Mouse (Mus musculus): ENCODE measurements around the gene Cblc. TPM values are rescaled to one million over a fixed set of nuclear protein-coding genes. Genes with fewer than 3 reads are reported as not detected.

Gene Cblc
- polyA plus RNA-seq, 1 experiment = 17.1 TPM

GRCm38 (mm10) chr7:19816224-19816771 is 19.7 kb upstream of the Cblc start:
- TF ChIP-seq CTCF (IDR thresholded peaks at IDR 0.05; ENCODE audit: low read depth, low read length) (no peak), POLR2A (IDR thresholded peaks at IDR 0.05; ENCODE audit: insufficient read depth, low read length) (peak; percentile 56), EP300 (IDR thresholded peaks at IDR 0.05; ENCODE audit: insufficient read depth, low read depth, low read length) (peak; percentile 94)
- H3K27ac ChIP-seq (ENCODE audit: insufficient read depth, low read length) = peak overlapping the region; percentile 99
- peak overlapping the region; percentile 74 for H3K4me3 ChIP-seq (ENCODE audit: low read depth, low read length)
- no peaks in the 10 kb centered on the region for H3K27me3 ChIP-seq (ENCODE audit: control insufficient read depth, insufficient read depth, low read length, poor library complexity, severe bottlenecking)
- H3K4me1 ChIP-seq (ENCODE audit: control insufficient read depth, insufficient read depth, low read length) = peaks cover 7% of the 10 kb centered on the region
- H3K9me3 ChIP-seq (replicated peaks; ENCODE audit: control insufficient read depth, insufficient read depth, low read length, poor library complexity, severe bottlenecking) = peaks cover 8% of the 10 kb centered on the region; the same call in 1 of the 2 replicates
- H3K9ac ChIP-seq (ENCODE audit: low read depth, poor library complexity, severe bottlenecking) = peak overlapping the region; percentile 85
- peaks cover 5% of the 10 kb centered on the region; the same call in 1 of the 2 replicates for H3K36me3 ChIP-seq (ENCODE audit: control insufficient read depth, insufficient read depth, low read length, poor library complexity, severe bottlenecking)

GRCm38 (mm10) chr7:19815296-19816223 is 19.0 kb upstream of the Cblc start:
- H3K36me3 ChIP-seq (ENCODE audit: control insufficient read depth, insufficient read depth, low read length, poor library complexity, severe bottlenecking) = peaks cover 5% of the 10 kb centered on the region; the same call in 1 of the 2 replicates
- peak overlapping the region; percentile 99 for H3K27ac ChIP-seq (ENCODE audit: insufficient read depth, low read length)
- H3K9ac ChIP-seq (ENCODE audit: low read depth, poor library complexity, severe bottlenecking) = peak overlapping the region; percentile 85
- TF ChIP-seq CTCF (IDR thresholded peaks at IDR 0.05; ENCODE audit: low read depth, low read length) (no peak), POLR2A (IDR thresholded peaks at IDR 0.05; ENCODE audit: insufficient read depth, low read length) (peak; percentile 40), EP300 (IDR thresholded peaks at IDR 0.05; ENCODE audit: insufficient read depth, low read depth, low read length) (0 out of 2 replicates have a peak, but pooled peaks have one; percentile 35)
- H3K9me3 ChIP-seq (replicated peaks; ENCODE audit: control insufficient read depth, insufficient read depth, low read length, poor library complexity, severe bottlenecking) = peaks cover 6% of the 10 kb centered on the region; the same call in 1 of the 2 replicates
- no peaks in the 10 kb centered on the region for H3K27me3 ChIP-seq (ENCODE audit: control insufficient read depth, insufficient read depth, low read length, poor library complexity, severe bottlenecking)
- H3K4me3 ChIP-seq (ENCODE audit: low read depth, low read length) = peak overlapping the region; percentile 69
- H3K4me1 ChIP-seq (ENCODE audit: control insufficient read depth, insufficient read depth, low read length) = peaks cover 7% of the 10 kb centered on the region

GRCm38 (mm10) chr7:19813579-19814122 is 17.0 kb upstream of the Cblc start:
- no peaks in the 10 kb centered on the region for H3K27me3 ChIP-seq (ENCODE audit: control insufficient read depth, insufficient read depth, low read length, poor library complexity, severe bottlenecking)
- H3K9me3 ChIP-seq (replicated peaks; ENCODE audit: control insufficient read depth, insufficient read depth, low read length, poor library complexity, severe bottlenecking) = no peaks in the 10 kb centered on the region
- H3K9ac ChIP-seq (ENCODE audit: low read depth, poor library complexity, severe bottlenecking) = no peak overlapping the region
- TF ChIP-seq EP300 (IDR thresholded peaks at IDR 0.05; ENCODE audit: insufficient read depth, low read depth, low read length) (no peak), POLR2A (IDR thresholded peaks at IDR 0.05; ENCODE audit: insufficient read depth, low read length) (no peak), CTCF (IDR thresholded peaks at IDR 0.05; ENCODE audit: low read depth, low read length) (no peak)
- H3K4me1 ChIP-seq (ENCODE audit: control insufficient read depth, insufficient read depth, low read length) = peaks cover 3% of the 10 kb centered on the region
- no peak overlapping the region for H3K27ac ChIP-seq (ENCODE audit: insufficient read depth, low read length)
- no peaks in the 10 kb centered on the region for H3K36me3 ChIP-seq (ENCODE audit: control insufficient read depth, insufficient read depth, low read length, poor library complexity, severe bottlenecking)
- no peak overlapping the region for H3K4me3 ChIP-seq (ENCODE audit: low read depth, low read length)

GRCm38 (mm10) chr7:19813161-19813560 is 16.6 kb upstream of the Cblc start:
- H3K9ac ChIP-seq (ENCODE audit: low read depth, poor library complexity, severe bottlenecking) = no peak overlapping the region
- TF ChIP-seq EP300 (IDR thresholded peaks at IDR 0.05; ENCODE audit: insufficient read depth, low read depth, low read length) = no peak
- no peak for TF ChIP-seq CTCF (IDR thresholded peaks at IDR 0.05; ENCODE audit: low read depth, low read length)
- TF ChIP-seq POLR2A (IDR thresholded peaks at IDR 0.05; ENCODE audit: insufficient read depth, low read length) = no peak
- no peak overlapping the region for H3K27ac ChIP-seq (ENCODE audit: insufficient read depth, low read length)
- no peaks in the 10 kb centered on the region for H3K27me3 ChIP-seq (ENCODE audit: control insufficient read depth, insufficient read depth, low read length, poor library complexity, severe bottlenecking)
- no peak overlapping the region for H3K4me3 ChIP-seq (ENCODE audit: low read depth, low read length)
- H3K4me1 ChIP-seq (ENCODE audit: control insufficient read depth, insufficient read depth, low read length) = peaks cover 2% of the 10 kb centered on the region
- no peaks in the 10 kb centered on the region for H3K9me3 ChIP-seq (replicated peaks; ENCODE audit: control insufficient read depth, insufficient read depth, low read length, poor library complexity, severe bottlenecking)
- H3K36me3 ChIP-seq (ENCODE audit: control insufficient read depth, insufficient read depth, low read length, poor library complexity, severe bottlenecking) = no peaks in the 10 kb centered on the region

- no peaks in the 10 kb centered on the region for H3K27me3 ChIP-seq (ENCODE audit: control insufficient read depth, insufficient read depth, low read length, poor library complexity, severe bottlenecking)
- H3K36me3 ChIP-seq (ENCODE audit: control insufficient read depth, insufficient read depth, low read length, poor library complexity, severe bottlenecking) = no peaks in the 10 kb centered on the region
- H3K27ac ChIP-seq (ENCODE audit: insufficient read depth, low read length) = no peak overlapping the region
- TF ChIP-seq EP300 (IDR thresholded peaks at IDR 0.05; ENCODE audit: insufficient read depth, low read depth, low read length) (no peak), CTCF (IDR thresholded peaks at IDR 0.05; ENCODE audit: low read depth, low read length) (no peak), POLR2A (IDR thresholded peaks at IDR 0.05; ENCODE audit: insufficient read depth, low read length) (no peak)
- H3K9me3 ChIP-seq (replicated peaks; ENCODE audit: control insufficient read depth, insufficient read depth, low read length, poor library complexity, severe bottlenecking) = no peaks in the 10 kb centered on the region
- no peak overlapping the region for H3K9ac ChIP-seq (ENCODE audit: low read depth, poor library complexity, severe bottlenecking)
- H3K4me3 ChIP-seq (ENCODE audit: low read depth, low read length) = peak overlapping the region; percentile 15; the same call in 1 of the 2 replicates
- H3K4me1 ChIP-seq (ENCODE audit: control insufficient read depth, insufficient read depth, low read length) = peaks cover 2% of the 10 kb centered on the region
Measured at GRCm38 (mm10) chr7:19811114-19811513, 14.5 kb upstream of the Cblc start.

All from ES-Bruce4 (cell line).